Mouse (Mus musculus) cerebellum, postnatal 10 days (tissue): ENCODE data around the gene Ctrl.
A peak's percentile ranks its signal among the peaks of the same experiment; 100 is the strongest.
"Not testable (repeated sequence)": the region's sequence is repeated elsewhere in the genome, so short reads cannot be mapped to it uniquely, and the experiment has no call there.

Experiments
- DNase-seq, 2 experiments: peaks; one replicate each; pipeline ENCODE4 v3.0.0; 2021; ENCODE audit warnings: mixed read lengths in 2 of 2

Gene Ctrl

DNA sequence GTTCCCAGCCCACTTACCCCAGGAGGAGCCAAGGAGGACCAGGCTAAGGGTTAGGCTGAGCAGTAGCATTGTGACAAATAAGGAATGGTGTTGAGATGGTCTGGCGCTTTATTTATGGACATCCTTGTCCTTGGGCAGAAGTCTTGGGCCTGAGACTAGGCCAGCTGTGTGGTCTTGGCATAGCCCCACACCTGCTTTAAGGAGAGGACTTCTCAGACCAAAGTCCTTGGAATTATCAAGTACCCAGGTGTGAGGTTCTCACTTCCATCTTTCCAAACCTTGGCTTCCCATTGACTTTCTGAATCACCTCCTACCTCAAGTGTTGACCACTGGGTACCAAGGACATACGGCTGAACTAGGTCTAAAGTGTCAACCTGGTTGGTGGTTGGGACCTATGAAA is at the start of gene Ctrl:
Gene Ctrl (minus strand): TSS at position 101 of the 400 bp plus-strand sequence.
- DNase-seq: no peak

DNA sequence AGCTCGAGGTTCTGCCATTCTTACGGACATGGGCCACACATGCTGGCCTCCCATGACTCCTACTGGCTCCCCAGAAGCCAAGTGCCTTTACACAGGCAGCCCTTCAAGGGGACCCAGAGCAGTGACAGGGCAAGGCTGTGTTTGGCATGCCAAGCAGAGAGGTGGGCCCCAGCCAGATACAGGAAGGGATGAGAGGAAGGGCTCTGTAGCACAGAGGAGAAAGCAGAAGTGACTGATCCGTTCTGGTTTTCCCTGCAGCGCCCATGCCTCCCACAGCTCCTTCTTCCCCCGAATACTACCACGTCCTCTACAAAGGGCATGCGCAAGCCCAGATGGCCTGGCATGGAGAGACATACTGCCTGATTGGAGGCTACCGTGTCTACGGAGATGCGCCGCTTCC is 49.7 kb upstream of the Ctrl start:
- DNase-seq: not testable (repeated sequence)

DNA sequence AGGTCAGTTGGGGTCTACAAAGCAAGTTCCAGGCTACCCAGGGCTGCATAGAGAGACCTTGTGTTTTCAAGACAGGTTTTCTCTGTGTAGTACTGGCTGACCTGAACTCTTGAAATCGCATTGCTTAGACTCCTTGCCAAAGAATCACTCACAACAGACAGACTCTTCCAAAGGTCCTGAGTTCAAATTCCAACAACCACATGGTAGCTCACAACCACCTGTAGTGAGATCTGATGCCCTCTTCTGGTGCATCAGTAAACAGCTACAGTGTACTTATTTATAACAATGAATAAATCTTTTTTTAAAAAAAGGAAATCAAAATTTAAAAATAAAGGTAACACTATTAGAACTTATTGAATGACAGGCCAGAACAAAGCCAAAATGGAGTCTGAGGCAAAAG is 47.5 kb upstream of the Ctrl start:
- no peak for DNase-seq

DNA sequence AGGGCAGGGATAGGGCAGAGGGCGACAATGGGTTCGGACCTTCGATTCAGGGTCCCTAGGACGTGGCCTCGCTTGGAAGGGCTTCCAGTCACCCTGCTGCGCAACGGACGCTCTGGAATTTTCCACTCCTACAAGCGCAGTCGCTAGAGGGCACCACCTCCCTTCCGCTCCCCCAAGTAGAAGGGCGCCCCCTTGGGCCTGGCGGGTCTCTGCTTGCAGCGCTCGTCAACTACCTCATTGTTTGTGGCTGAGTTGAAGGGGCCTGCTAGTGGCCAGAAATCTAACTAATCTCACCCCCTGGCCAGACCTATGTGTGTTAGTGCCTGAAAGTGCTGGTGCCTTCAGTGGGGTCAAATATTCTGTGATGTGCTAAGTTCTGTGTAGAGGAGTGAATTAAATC is 45.7 kb upstream of the Ctrl start, which contains the start of gene Dpep3:
Gene Dpep3 (minus strand): TSS at position 105 of the 400 bp plus-strand sequence.
- no peak for DNase-seq

DNA sequence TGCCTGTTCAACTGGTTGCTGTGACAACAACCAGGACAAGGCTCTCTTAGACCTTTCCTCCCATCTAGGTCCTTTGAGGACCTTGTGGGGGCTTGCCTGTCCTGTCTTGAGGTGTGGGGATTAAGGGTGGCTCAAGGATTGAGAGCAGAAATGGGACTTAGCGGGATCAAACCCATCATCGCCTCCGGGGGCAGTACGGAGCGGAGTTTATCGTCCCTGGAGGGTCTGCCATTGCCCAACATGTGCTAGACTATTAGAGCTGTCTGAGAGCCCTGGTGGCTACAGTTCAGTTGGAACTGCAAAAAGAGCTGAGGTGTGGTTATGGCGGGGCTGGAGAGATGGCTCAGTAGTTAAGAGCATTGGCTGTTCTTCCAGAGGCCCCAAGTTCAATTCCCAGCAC is 41.7 kb upstream of the Ctrl start:
- no peak for DNase-seq

DNA sequence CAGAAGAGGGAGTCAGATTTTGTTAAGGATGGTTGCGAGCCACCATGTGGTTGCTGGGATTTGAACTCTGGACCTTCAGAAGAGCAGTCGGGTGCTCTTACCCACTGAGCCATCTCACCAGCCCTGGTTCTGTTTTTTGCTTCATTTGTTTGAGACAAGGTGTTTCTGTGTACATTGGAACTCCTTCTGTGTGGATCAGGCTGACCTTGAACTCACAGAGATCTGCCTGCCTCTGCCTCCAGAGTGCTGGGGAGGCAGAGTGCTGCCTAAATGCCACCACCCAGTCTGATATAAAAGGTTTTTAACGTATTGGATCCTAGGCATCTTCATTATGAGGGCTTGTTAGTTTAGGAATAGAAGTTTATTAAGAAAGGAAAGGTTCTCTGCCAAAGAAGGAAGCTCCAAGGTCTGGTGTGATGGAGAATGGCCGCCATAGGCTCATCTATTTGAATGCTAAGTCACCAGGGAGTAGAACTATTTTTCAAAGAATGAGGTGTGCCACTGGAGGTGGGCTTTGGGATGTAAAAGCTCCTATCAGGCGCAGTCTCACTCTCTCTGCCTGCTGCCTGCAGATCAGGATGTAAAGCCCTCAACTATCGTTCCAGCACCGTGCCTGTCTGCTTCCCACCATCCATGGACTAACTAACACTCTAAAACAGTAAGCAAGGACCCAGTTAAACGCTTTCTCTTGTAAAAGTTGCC is 37.5 kb upstream of the Ctrl start:
- no peak for DNase-seq

- no peak for DNase-seq
Observed at GRCm38 (mm10) chr8:105969367-105969766, 35.7 kb upstream of the Ctrl start.

GRCm38 (mm10) chr8:105966692-105967311 is 33.1 kb upstream of the Ctrl start:
- DNase-seq: peak; percentile 29 to 37

GRCm38 (mm10) chr8:105965905-105966341 is 32.3 kb upstream of the Ctrl start, which contains the start of gene Slc12a4:
Slc12a4 (minus strand) TSS chr8:105966097.
- peak; percentile 58 to 77 for DNase-seq

DNA sequence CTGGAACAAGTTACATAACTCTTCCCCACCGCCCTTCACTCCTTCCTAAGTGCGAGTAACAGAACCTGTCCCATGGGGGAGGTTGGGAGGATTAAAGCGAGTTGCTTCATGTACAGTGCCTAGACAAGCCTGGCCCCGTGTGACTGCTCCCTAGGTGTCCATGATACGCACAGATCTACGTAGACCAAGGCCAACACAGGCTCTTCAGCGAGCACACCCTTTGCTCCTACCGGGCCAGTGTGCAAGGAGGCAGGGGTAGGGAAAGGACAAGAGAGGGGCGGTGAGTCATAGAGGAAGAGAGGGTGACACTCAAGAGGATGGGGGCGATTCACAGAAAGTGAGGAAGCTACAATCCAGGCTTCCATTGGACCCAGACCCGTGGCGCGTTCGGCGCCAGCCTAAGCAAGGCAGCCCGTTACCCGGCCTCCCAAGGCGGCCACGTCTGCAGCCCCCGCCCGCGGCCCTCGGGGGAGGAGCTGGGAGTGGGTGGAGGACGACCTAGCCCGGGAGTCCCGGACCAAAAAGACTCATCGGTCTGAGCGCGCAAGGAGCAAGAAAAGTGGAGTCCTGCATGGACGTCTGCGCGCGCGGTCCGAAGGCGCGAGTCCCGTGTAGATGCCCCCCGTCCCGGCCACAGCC is 31.7 kb upstream of the Ctrl start:
- DNase-seq: peak; percentile 41 to 56

DNA sequence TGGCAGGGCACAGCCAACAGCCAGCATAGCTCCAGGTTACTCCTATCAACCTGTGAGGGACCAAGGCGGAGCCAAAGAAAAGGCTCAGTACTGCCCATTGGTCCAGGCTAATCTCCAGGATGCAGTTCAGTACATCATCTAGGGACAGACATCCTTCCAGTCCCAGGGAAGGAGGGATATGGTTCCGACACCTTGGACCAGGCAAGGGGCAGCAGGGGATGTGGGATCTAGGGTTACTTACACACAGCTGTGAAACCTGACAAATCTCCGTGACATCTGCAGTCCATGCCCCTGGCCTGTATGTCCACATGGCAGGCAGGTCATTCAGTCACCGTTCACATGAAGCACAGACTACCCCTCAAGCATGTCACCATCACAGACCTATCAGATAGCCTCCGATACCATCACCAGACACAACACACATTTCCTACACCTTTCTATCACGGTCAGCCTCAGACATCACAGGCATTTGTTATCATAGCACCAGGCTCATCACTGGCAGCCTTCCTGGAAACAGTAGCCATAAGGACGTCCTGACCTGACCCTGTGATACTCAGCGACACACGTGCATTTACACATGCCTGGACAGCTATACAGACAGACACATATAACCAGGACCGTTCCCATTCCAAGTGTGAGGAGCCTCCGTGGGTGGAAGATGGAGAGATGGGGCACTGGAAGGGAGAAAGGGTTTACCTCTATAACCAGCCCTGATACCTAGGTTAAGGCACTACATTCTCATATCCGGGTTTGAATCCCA is 31.0 kb upstream of the Ctrl start:
- DNase-seq: no peak

DNA sequence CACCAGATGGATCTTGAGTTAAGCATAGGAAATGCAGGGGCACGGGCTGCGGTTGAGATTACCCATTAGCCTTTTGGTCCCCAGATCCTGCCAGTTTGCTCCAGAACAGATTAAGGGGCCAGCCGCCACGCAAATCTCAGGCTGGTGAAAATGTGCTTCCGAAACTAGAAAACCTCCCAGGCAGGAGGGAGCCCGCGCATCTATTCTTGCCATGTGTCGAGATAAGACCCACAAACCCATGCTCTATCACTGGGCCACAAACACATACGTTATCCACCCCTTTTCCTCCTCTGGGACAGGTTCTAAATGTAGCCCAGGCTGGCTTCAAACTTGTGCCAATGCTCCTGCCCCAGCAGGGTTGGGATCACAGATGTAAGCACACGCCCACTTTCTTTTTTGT is 27.9 kb upstream of the Ctrl start:
- no peak for DNase-seq

DNA sequence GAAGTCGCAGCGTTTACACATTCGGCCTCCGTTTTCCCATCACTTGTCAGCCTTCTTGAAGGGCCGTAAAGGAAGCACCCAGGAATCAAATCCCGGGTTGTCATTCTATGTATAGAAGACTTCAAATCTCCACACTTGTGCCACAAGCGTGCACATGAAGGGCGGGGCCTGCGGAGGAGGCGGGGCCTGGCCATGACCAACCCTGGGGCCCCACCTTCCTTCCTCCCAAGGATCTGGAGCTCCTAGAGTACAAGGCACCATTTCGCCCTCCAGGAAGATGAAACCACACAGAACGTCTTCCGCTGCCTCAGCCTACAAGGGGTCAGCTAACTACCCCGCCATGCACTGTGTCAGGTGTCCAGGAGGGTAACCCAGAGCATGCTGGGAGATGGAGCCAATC is 27.4 kb upstream of the Ctrl start:
- DNase-seq: no peak

GRCm38 (mm10) chr8:105959350-105959749 is 25.7 kb upstream of the Ctrl start:
- peak; percentile 91 for DNase-seq

DNA sequence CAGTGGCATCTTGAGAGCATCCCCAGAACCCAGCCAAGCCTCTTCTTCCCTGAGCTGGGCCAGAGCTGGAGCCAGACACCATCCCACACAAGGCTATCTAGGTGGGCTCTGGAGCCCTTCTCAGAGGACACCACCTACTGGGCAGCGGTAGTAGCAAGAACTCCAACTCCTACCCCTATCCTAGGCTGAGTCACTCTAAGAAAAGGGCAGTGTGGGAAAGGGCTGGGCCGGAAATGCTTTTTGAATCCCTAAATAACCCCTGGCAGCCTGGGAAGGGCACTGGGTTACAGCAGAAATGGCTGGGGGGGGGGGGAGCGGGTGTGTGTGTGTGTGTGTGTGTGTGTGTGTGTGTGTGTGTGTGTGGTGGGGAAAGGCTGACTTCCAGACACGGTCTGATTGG is 24.2 kb upstream of the Ctrl start:
- no peak for DNase-seq

GRCm38 (mm10) chr8:105956556-105956955 is 22.9 kb upstream of the Ctrl start:
- no peak for DNase-seq

GRCm38 (mm10) chr8:105951057-105951659 is 17.5 kb upstream of the Ctrl start:
- DNase-seq: peak; percentile 54 to 68

DNA sequence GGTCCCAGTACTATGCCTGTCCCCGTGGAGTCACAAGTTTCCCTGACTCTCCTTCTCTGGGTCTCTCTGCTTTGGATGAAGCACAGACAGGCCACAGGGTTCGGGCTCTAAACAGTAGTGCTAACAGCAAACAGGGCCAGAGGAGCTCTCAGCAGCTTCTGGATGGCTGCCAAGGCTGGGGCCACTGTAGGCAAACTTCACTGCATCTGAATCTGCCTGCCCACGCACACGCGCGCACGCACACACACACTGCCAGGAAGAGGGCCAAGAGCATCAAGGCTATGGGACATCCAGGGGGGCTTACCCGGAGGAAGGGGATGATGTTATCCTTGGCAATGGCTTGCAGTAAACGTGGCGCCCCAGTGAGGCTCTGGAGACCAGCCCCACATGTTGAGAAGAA is 15.7 kb upstream of the Ctrl start:
- peak; percentile 73 to 78 for DNase-seq

- peak; percentile 44 to 65 for DNase-seq
Observed at GRCm38 (mm10) chr8:105943321-105943739, 9.7 kb upstream of the Ctrl start, which contains the start of gene Lcat. Lcat (minus strand) TSS chr8:105943382.

DNA sequence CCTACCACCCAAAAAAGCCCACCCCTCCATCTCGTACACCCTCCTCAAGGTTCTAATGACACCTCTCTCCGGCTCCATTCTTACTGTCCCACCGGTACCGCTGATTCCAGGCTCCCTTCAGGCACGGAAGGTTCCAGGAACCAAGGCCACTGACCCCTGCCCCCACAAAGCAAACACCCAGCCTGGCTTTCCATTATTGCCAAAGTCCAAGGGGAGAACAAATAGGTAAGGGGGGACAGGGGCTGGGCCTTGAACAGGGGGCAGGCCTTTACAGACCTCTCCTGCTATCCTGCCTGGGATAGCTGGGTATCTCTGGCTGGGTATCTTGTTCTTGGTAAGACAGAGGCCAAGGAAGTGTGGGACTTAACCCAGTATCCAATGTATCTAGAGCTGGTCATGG is 8.9 kb upstream of the Ctrl start:
- no peak for DNase-seq

DNA sequence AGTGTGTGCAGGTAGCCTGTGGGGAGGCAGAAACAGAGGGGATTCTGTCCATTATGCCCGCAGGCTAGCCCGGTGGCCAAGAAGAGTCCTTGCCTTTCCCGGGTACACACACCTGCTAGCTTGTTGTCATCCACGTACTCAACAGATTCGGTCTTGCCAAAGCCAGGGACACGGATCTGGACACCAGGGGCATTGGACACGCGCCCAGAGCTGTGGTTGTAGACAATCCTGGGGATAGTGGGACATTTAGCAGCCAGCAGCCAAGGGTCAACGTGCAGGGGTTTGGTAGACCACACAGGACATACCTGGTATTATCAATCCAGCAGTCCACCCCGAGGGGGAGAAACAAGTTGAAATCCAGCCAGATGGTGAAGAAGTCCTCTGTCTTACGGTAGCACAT is 8.4 kb upstream of the Ctrl start:
- DNase-seq: peak; percentile 30 to 34

- peak; percentile 54 to 58 for DNase-seq
Observed at GRCm38 (mm10) chr8:105938306-105938669, 4.6 kb upstream of the Ctrl start, which contains the start of gene Psmb10. Psmb10 (minus strand) TSS chr8:105938444.
